Mouse (Mus musculus) T-cell, adult 2 months (primary cell): ENCODE measurements around the gene Skap2.

Experiments
- DNase-seq: peaks from one replicate; pipeline ENCODE4 v3.0.0; 2022; ENCODE audit warnings: low spot score

The Skap2 gene

GRCm38 (mm10) chr6:51889824-51890223, 122.5 kb downstream of the Skap2 start:
- DNase-seq, result no peak

- no peak for DNase-seq
These were observed 125.4 kb downstream of the Skap2 start for GRCm38 (mm10) chr6:51886902-51887431.

GRCm38 (mm10) chr6:51882880-51883274, 129.5 kb downstream of the Skap2 start:
- no peak for DNase-seq

GRCm38 (mm10) chr6:51882266-51882879, 130.0 kb downstream of the Skap2 start:
- DNase-seq, result no peak

GRCm38 (mm10) chr6:51881181-51881968, 131.0 kb downstream of the Skap2 start:
- no peak for DNase-seq

GRCm38 (mm10) chr6:51880778-51881177, 131.6 kb downstream of the Skap2 start:
- DNase-seq, result no peak

- DNase-seq, result no peak
These were observed 133.8 kb downstream of the Skap2 start for GRCm38 (mm10) chr6:51878551-51878950.

- no peak for DNase-seq
These were observed 135.4 kb downstream of the Skap2 start for GRCm38 (mm10) chr6:51876841-51877553.

- no peak for DNase-seq
These were observed 136.3 kb downstream of the Skap2 start for GRCm38 (mm10) chr6:51875884-51876626.

- DNase-seq, result no peak
These were observed 138.3 kb downstream of the Skap2 start for GRCm38 (mm10) chr6:51874035-51874434.

- DNase-seq, result no peak
These were observed 141.2 kb downstream of the Skap2 start for GRCm38 (mm10) chr6:51871135-51871534.

- DNase-seq, result no peak
These were observed 142.1 kb downstream of the Skap2 start for GRCm38 (mm10) chr6:51870294-51870693.

- no peak for DNase-seq
These were observed 145.8 kb downstream of the Skap2 start for GRCm38 (mm10) chr6:51866596-51866995.

GRCm38 (mm10) chr6:51863508-51863907, 148.8 kb downstream of the Skap2 start:
- no peak for DNase-seq

GRCm38 (mm10) chr6:51860300-51860699, 152.0 kb downstream of the Skap2 start:
- DNase-seq, result no peak

GRCm38 (mm10) chr6:51857821-51858220, 154.5 kb downstream of the Skap2 start:
- DNase-seq, result peak; percentile 65

GRCm38 (mm10) chr6:51853291-51853690, 159.1 kb downstream of the Skap2 start:
- DNase-seq, result no peak

GRCm38 (mm10) chr6:51852643-51853042, 159.7 kb downstream of the Skap2 start:
- no peak for DNase-seq

- no peak for DNase-seq
These were observed 160.8 kb downstream of the Skap2 start for GRCm38 (mm10) chr6:51851544-51851943.

GRCm38 (mm10) chr6:51850030-51850817, 162.1 kb downstream of the Skap2 start:
- no peak for DNase-seq

- no peak for DNase-seq
These were observed 162.8 kb downstream of the Skap2 start for GRCm38 (mm10) chr6:51849561-51849960.
